Mouse (Mus musculus) thymus, adult 2 months (tissue): ENCODE measurements around the gene Fbxo21.

Experiments
- CTCF ChIP-seq: fragments of 200-500 bp; IDR thresholded peaks from 2 replicates; pipeline ENCODE4 v1.5.1; 2012; ENCODE audit warnings: mild to moderate bottlenecking, control low read depth, low read length, moderate library complexity, borderline replicate concordance; ENCODE audit not compliant: control insufficient read depth, poor library complexity, insufficient read depth; ENCODE audit errors: extremely low read depth
- POLR2A ChIP-seq: fragments of 200-500 bp; IDR thresholded peaks from 2 replicates; pipeline ENCODE4 v1.6.1; 2012; ENCODE audit warnings: mild to moderate bottlenecking, low read length, control low read depth, moderate library complexity; ENCODE audit not compliant: control insufficient read depth, poor library complexity, insufficient read depth; ENCODE audit errors: extremely low read depth

- TF ChIP-seq POLR2A, result no peak
- TF ChIP-seq CTCF, result no peak
Observed at GRCm38 (mm10) chr5:117946605-117947004, 29.9 kb upstream of the Fbxo21 start.
